In genomic region chr3:80797935-80798334, GRCm38 (mm10) we compare ENCODE assay signal across 20 mouse cellular contexts. TPM values are rescaled to one million over a fixed set of nuclear protein-coding genes. Genes with fewer than 3 reads are reported as not detected.
DNase-seq lines count a peak whose midpoint lies in the region; ATAC-seq and TF ChIP-seq lines count a peak whose summit lies in the region.
"Had no signal": no experiment of that assay in that cellular context is flagged by ENCODE, and none has a peak within 500 bp of the region (broad histone marks: within the 10 kb centered on the region; RNA-seq: fewer than 3 reads in every experiment).

No protein-coding gene starts in this region.

- no peaks in the 10 kb centered on the region for H3K27me3 ChIP-seq in forebrain, embryonic 14.5 days (replicated peaks; ENCODE audit: control insufficient read depth, insufficient read depth, low read length)
- no peaks in the 10 kb centered on the region for H3K27me3 ChIP-seq in hindbrain, embryonic 15.5 days
- no peaks in the 10 kb centered on the region for H3K27me3 ChIP-seq in neural tube, embryonic 14.5 days (ENCODE audit: control insufficient read depth, insufficient read depth, low read length)

- no peak overlapping the region for H3K9ac ChIP-seq in forebrain, embryonic 14.5 days (ENCODE audit: low read length)
- no peak overlapping the region; the same call in 1 of the 2 replicates for H3K9ac ChIP-seq in hindbrain, embryonic 15.5 days
- H3K9ac ChIP-seq in neural tube, embryonic 14.5 days (replicated peaks; ENCODE audit: low read depth, low read length), result no peak overlapping the region
- H3K9ac ChIP-seq: embryonic facial prominence, embryonic 12.5 days had no signal

- WGBS in forebrain, embryonic 14.5 days, result 24% methylated on average over 1 of the region's 1 CpGs
- 59% methylated on average over 1 of the region's 1 CpGs for WGBS in hindbrain, embryonic 15.5 days
- WGBS in neural tube, embryonic 14.5 days, result 80% methylated on average over 1 of the region's 1 CpGs

- TF ChIP-seq CTCF in left cerebral cortex, adult 2 months (IDR thresholded peaks at IDR 0.05), result no peak

- H3K36me3 ChIP-seq in forebrain, embryonic 14.5 days (ENCODE audit: control insufficient read depth, insufficient read depth, low read length), result no peaks in the 10 kb centered on the region
- no peaks in the 10 kb centered on the region for H3K36me3 ChIP-seq in hindbrain, embryonic 15.5 days
- no peaks in the 10 kb centered on the region for H3K36me3 ChIP-seq in neural tube, embryonic 14.5 days (ENCODE audit: control insufficient read depth, insufficient read depth, low read length)
- H3K36me3 ChIP-seq: embryonic facial prominence, embryonic 12.5 days had no signal

- H3K9me3 ChIP-seq in forebrain, embryonic 14.5 days (replicated peaks; ENCODE audit: control insufficient read depth, low read length), result no peaks in the 10 kb centered on the region
- no peaks in the 10 kb centered on the region for H3K9me3 ChIP-seq in hindbrain, embryonic 15.5 days
- no peaks in the 10 kb centered on the region for H3K9me3 ChIP-seq in neural tube, embryonic 14.5 days (ENCODE audit: control insufficient read depth, low read length)
- H3K9me3 ChIP-seq: embryonic facial prominence, embryonic 12.5 days had no signal

- no peak for ATAC-seq in forebrain, embryonic 14.5 days
- ATAC-seq in hindbrain, embryonic 15.5 days (ENCODE audit: low FRiP score, low read depth), result no peak
- ATAC-seq in neural tube, embryonic 14.5 days (ENCODE audit: low read depth), result no peak
- ATAC-seq: lung, postnatal 0 days had no signal

- H3K4me3 ChIP-seq in left cerebral cortex, adult 2 months, result peak overlapping the region; percentile 86
- peak overlapping the region; percentile 14 for H3K4me3 ChIP-seq in forebrain, embryonic 14.5 days (ENCODE audit: low read depth, low read length)
- peak overlapping the region; percentile 75 for H3K4me3 ChIP-seq in hindbrain, embryonic 15.5 days
- H3K4me3 ChIP-seq in neural tube, embryonic 14.5 days (ENCODE audit: low read depth, low read length), result peak overlapping the region; percentile 52; the same call in 1 of the 2 replicates
- H3K4me3 ChIP-seq: embryonic facial prominence, embryonic 12.5 days; erythroblast, embryonic 14.5 days; heart, adult 2 months had no signal

- H3K27ac ChIP-seq in left cerebral cortex, adult 2 months, result peak overlapping the region; percentile 0
- no peak overlapping the region for H3K27ac ChIP-seq in forebrain, embryonic 14.5 days (ENCODE audit: low read depth, low read length)
- no peak overlapping the region for H3K27ac ChIP-seq in hindbrain, embryonic 15.5 days (replicated peaks)
- no peak overlapping the region for H3K27ac ChIP-seq in neural tube, embryonic 14.5 days (ENCODE audit: low read depth, low read length)
- H3K27ac ChIP-seq: embryonic facial prominence, embryonic 12.5 days; heart, adult 2 months; kidney, postnatal 0 days had no signal

- intact Hi-C loops in left cerebral cortex, adult 2 months (cut with DNase I), result no loop called here

- H3K4me2 ChIP-seq in forebrain, embryonic 14.5 days (ENCODE audit: low read length), result peak overlapping the region; percentile 73
- peak overlapping the region; percentile 64 for H3K4me2 ChIP-seq in hindbrain, embryonic 15.5 days
- H3K4me2 ChIP-seq in neural tube, embryonic 14.5 days (ENCODE audit: low read depth, low read length), result peak overlapping the region; percentile 76
- H3K4me2 ChIP-seq: embryonic facial prominence, embryonic 12.5 days had no signal

- no peak for DNase-seq in left cerebral cortex, adult 2 months (ENCODE audit: extremely low spot score in 1 of 2, low spot score in 2 of 2)
- no peak for DNase-seq in left cerebral cortex, adult 11 months (ENCODE audit: low spot score)
- peak; percentile 39 for DNase-seq in forebrain, embryonic 14.5 days (ENCODE audit: low spot score)
- no peak for DNase-seq in embryo, embryonic 10.5 days (ENCODE audit: low spot score)
- DNase-seq in thymus, postnatal 25 days, result no peak
- DNase-seq: cerebellum, adult 8-10 months; gastrocnemius, postnatal 10 days; heart, adult 2 months; kidney, adult 18-20 months; left cerebral cortex, postnatal 4 days; liver; right cerebral cortex, postnatal 25 days; thymus, adult 2 months had no signal

- H3K4me1 ChIP-seq in forebrain, embryonic 14.5 days (ENCODE audit: control insufficient read depth, insufficient read depth, low read length), result peaks cover 15% of the 10 kb centered on the region; the same call in 1 of the 2 replicates
- H3K4me1 ChIP-seq in hindbrain, embryonic 15.5 days (replicated peaks), result peaks cover 22% of the 10 kb centered on the region
- peaks cover 23% of the 10 kb centered on the region for H3K4me1 ChIP-seq in neural tube, embryonic 14.5 days (ENCODE audit: control insufficient read depth, insufficient read depth, low read length)

RNA-seq across cellular contexts. Expression of gene Gria2, which starts 4.7 kb away (rescaled TPM):
- total RNA-seq in left cerebral cortex, adult 2 months (2021), result 100 to 1,000 TPM; 535 to 547 TPM
- 94.8 and 171 TPM in 2 replicates for polyA plus RNA-seq in forebrain, embryonic 14.5 days (2014; fragmentation: Nextera tagmentation; extraction: Ambion mirVana)
- polyA plus RNA-seq in hindbrain, embryonic 15.5 days (2015; fragmentation: Nextera tagmentation; extraction: Ambion mirVana), result 158 and 174 TPM in 2 replicates
- 198 and 293 TPM in 2 replicates for polyA plus RNA-seq in neural tube, embryonic 14.5 days (2014; fragmentation: Nextera tagmentation; extraction: Ambion mirVana)
- polyA plus RNA-seq: C2C12; erythroblast, embryonic 14.5 days; heart, adult 2 months had no signal

Comparison
In these comparisons a context has a peak if more than half of its experiments do, and no peak if none do; other contexts are left out.
1. H3K4me3 ChIP-seq: peak in every context shown above with its lines; median percentile 86 in left cerebral cortex, adult 2 months; 75 in hindbrain, embryonic 15.5 days; 52 in neural tube, embryonic 14.5 days; 14 in forebrain, embryonic 14.5 days.